Mouse (Mus musculus) heart, embryonic 12.5 days (tissue): ENCODE measurements at regions not wholly inside any gene's neighbourhood (a gene's known extent, or its start where the extent isn't known, plus 50 kb on each side); places are given as distances from the start of the nearest gene placed in this dataset.

Source experiments
- ATAC-seq: fragments of 200-750 bp; cut with Nextera tagmentation; 2 replicates; pipeline ENCODE4 v1.8.0; 2017; ENCODE audit warnings: moderate TSS enrichment, moderate library complexity; ENCODE audit not compliant: insufficient number of reproducible peaks, low FRiP score
- H3K27ac ChIP-seq: fragments of 300-500 bp; sonication (generic); 2 replicates; pipeline ENCODE4 v1.5.1; 2016; ENCODE audit warnings: mild to moderate bottlenecking, moderate library complexity; ENCODE audit not compliant: poor library complexity, severe bottlenecking
- H3K27me3 ChIP-seq: fragments of 300-500 bp; sonication (generic); replicated peaks from 2 replicates; pipeline ENCODE4 v1.6.1; 2016; ENCODE audit warnings: mild to moderate bottlenecking, moderate library complexity
- H3K36me3 ChIP-seq: fragments of 300-500 bp; sonication (generic); 2 replicates; pipeline ENCODE4 v1.6.1; 2016; ENCODE audit warnings: mild to moderate bottlenecking, moderate library complexity
- H3K4me1 ChIP-seq: fragments of 300-500 bp; sonication (generic); replicated peaks from 2 replicates; pipeline ENCODE4 v1.6.1; 2016; ENCODE audit warnings: mild to moderate bottlenecking
- H3K4me2 ChIP-seq: fragments of 300-500 bp; sonication (generic); 2 replicates; pipeline ENCODE4 v1.6.1; 2016; ENCODE audit warnings: mild to moderate bottlenecking, moderate library complexity
- H3K4me3 ChIP-seq: fragments of 300-500 bp; sonication (generic); 2 replicates; pipeline ENCODE4 v1.5.1; 2016; ENCODE audit warnings: mild to moderate bottlenecking
- H3K9ac ChIP-seq: fragments of 300-500 bp; sonication (generic); 2 replicates; pipeline ENCODE4 v1.6.1; 2016; ENCODE audit warnings: mild to moderate bottlenecking, moderate library complexity
- H3K9me3 ChIP-seq: fragments of 300-500 bp; sonication (generic); replicated peaks from 2 replicates; pipeline ENCODE4 v1.6.1; 2016; ENCODE audit warnings: mild to moderate bottlenecking, moderate library complexity
- whole genome bisulfite sequencing: fragments of 180-500 bp; shearing (Covaris S2); methylation state at CpG from one replicate; pipeline ENCODE4 v1.1.7; 2016; 5-methylcytosine and 5-hydroxymethylcytosine counted together

DNA sequence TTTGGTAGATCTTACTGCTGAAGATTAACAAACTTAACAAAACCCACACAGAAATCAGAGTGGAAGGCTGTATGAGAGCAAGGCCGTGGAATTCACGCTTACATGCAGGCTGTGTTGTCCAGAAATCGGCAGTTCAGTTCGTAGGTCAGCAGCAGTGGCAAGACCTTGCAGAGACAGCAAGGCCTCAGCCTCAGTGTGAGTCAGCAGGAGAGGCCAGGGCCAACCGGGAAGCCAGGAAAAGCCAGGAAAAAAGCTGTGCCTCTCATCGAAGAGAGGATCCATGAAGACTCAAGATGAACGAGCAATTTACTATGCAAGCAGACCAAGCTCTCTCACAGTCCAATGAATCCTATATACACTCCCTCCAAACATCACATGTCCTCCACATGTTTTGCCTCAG lies 103.4 kb upstream of the 1700021F07Rik start:
- Histone ChIP-seq H3K27me3 (peaks cover 3% of the 10 kb centered on the region; the same call in 1 of the 2 replicates), H3K36me3 (no peaks in the 10 kb centered on the region), H3K4me3 (no peak overlapping the region), H3K9me3 (no peaks in the 10 kb centered on the region), H3K4me1 (0 out of 2 replicates have a peak, but pooled peaks cover 7% of the 10 kb centered on the region), H3K27ac (no peak overlapping the region), H3K4me2 (no peak overlapping the region), H3K9ac (no peak overlapping the region)
- no peak for ATAC-seq
- WGBS, result 80% methylated on average over 7 of the region's 7 CpGs

GRCm38 (mm10) chr2:173419972-173420391 lies 102.4 kb upstream of the 1700021F07Rik start:
- 0 out of 2 replicates have a peak overlapping the region, but pooled peaks have one; percentile 18 for H3K27ac ChIP-seq
- H3K4me1 ChIP-seq, result 0 out of 2 replicates have a peak, but pooled peaks cover 7% of the 10 kb centered on the region
- H3K9me3 ChIP-seq, result no peaks in the 10 kb centered on the region
- no peak overlapping the region for H3K4me3 ChIP-seq
- H3K36me3 ChIP-seq, result no peaks in the 10 kb centered on the region
- H3K27me3 ChIP-seq, result 0 out of 2 replicates have a peak, but pooled peaks cover 3% of the 10 kb centered on the region
- WGBS, result 63% methylated on average over 10 of the region's 10 CpGs
- no peak for ATAC-seq
- H3K9ac ChIP-seq, result no peak overlapping the region
- H3K4me2 ChIP-seq, result no peak overlapping the region

DNA sequence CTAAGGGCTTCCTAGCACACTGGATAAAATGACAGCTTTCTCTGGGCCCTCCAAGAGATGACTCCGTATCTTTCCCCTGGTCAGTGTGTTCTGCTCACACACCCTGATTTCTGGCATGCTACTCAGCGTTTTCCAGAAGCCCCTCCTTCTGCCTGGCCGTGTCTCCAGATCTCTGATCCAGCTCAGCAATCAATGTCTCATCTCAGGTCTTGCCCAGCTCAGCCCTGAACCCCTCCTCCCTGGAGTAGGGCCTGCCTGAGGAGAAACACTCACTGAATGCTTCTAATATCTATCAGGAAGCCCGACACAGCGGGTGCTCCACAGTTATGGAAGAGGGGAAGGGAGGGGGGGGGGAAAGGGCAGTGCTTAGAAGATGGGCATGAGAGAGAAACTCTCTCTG lies 101.9 kb upstream of the 1700021F07Rik start:
- Histone ChIP-seq H3K4me3 (no peak overlapping the region), H3K27ac (0 out of 2 replicates have a peak overlapping the region, but pooled peaks have one; percentile 18)

DNA sequence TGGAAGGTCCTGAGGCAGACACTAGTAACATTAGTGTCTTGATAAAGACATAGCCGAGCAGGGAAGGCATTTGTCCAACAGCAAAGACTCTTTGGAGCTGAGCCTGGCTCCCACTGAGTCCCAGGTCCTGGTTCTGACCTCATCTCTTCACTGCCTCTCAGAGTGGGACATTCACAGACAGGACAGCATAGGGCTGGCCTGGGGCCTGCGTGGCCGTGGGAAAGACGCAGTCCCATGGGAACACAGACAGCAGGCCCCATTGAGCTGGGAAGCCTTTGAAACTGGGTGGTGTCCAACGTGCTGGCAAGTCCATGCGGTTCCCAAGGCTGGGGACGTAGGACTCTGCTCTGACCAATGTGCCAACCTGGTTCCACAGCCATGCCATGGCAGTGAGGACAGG lies 97.5 kb upstream of the 1700021F07Rik start:
- WGBS, result 87% methylated on average over 7 of the region's 7 CpGs
- Histone ChIP-seq H3K27me3 (no peaks in the 10 kb centered on the region; the same call in 1 of the 2 replicates), H3K4me3 (no peak overlapping the region), H3K4me2 (no peak overlapping the region), H3K9me3 (no peaks in the 10 kb centered on the region), H3K36me3 (no peaks in the 10 kb centered on the region), H3K9ac (no peak overlapping the region), H3K4me1 (peaks cover 16% of the 10 kb centered on the region; the same call in 1 of the 2 replicates), H3K27ac (no peak overlapping the region)
- no peak for ATAC-seq

More for the DNA sequence above, 101.9 kb upstream of the 1700021F07Rik start:
- Histone ChIP-seq H3K36me3 (no peaks in the 10 kb centered on the region), H3K4me1 (0 out of 2 replicates have a peak, but pooled peaks cover 7% of the 10 kb centered on the region), H3K9ac (no peak overlapping the region), H3K9me3 (no peaks in the 10 kb centered on the region), H3K27me3 (0 out of 2 replicates have a peak, but pooled peaks cover 3% of the 10 kb centered on the region), H3K4me2 (no peak overlapping the region)
- no peak for ATAC-seq
- 50% methylated on average over 5 of the region's 5 CpGs for WGBS

DNA sequence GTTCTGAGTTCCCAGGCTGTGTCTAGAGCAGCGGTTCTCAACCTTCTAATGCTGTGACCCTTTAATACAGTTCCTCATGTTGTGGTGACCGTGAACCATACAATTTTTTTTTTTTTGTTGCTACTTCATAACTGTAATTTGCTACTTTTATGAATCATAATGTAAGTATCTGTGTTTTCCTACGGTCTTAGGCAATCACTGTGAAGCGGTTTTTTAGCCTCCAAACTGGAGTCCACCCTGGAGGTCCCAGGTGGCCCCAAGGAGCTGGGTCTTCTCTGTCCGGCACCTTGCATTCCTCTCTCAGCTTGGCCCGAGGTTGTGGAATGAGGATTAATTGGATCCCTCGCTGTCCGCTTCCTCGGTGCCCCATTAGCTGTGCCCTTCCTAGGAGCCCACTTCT lies 96.6 kb upstream of the 1700021F07Rik start:
- no peak for ATAC-seq
- Histone ChIP-seq H3K4me2 (no peak overlapping the region), H3K4me3 (no peak overlapping the region), H3K27me3 (no peaks in the 10 kb centered on the region; the same call in 1 of the 2 replicates), H3K36me3 (no peaks in the 10 kb centered on the region), H3K9ac (no peak overlapping the region), H3K27ac (no peak overlapping the region), H3K4me1 (peaks cover 9% of the 10 kb centered on the region; the same call in 1 of the 2 replicates), H3K9me3 (peaks cover 5% of the 10 kb centered on the region; the same call in 1 of the 2 replicates)
- WGBS, result 82% methylated on average over 9 of the region's 9 CpGs

DNA sequence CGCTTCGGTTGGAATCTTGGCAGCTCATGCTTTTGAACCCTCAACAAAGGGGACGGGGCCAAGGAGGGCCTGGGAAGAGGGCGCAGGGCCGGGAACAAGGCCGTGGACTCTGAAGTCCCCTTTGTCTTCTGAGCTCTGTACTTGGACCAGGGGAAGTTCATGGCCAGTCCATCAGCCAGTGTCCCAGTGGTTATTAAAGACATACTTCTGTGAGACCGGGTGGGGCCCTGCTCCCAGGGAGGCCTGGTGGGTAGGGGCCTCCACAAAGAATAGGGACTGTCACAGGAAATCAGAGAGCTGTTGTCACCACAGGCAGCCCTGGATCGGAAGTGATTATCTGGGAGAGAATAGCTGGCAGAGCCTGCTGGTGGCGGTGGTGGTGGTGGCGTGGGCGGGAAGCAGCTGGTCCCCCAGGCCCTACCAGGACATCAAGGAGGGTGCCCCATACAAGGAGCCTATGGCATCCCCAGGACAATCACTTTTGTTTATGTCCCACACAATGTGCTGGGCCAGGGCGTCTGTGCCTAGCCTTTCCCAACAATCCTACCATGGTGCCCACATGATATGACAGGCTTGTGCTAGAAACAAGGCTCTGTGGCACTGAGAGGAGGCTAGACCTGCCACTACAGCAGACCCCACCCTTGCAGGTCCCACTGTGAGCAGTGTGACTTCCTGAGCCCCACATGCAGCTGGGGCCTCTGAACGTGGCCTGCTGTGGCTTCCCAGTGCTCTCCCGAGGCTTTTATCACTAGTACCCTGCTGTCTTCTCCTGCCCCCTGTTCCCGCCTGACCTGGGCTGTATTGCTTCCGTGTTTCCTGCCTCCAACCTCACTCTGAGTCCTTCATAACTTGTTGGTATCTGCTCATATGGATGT lies 96.0 kb upstream of the 1700021F07Rik start:
- Histone ChIP-seq H3K27ac (no peak overlapping the region), H3K4me2 (no peak overlapping the region), H3K4me3 (no peak overlapping the region), H3K36me3 (no peaks in the 10 kb centered on the region), H3K4me1 (peaks cover 9% of the 10 kb centered on the region; the same call in 1 of the 2 replicates), H3K9ac (no peak overlapping the region), H3K9me3 (peaks cover 5% of the 10 kb centered on the region; the same call in 1 of the 2 replicates), H3K27me3 (no peaks in the 10 kb centered on the region; the same call in 1 of the 2 replicates)
- WGBS, result 56% methylated on average over 16 of the region's 16 CpGs
- ATAC-seq, result peak; percentile 29; the same call in 1 of the 2 replicates

- Histone ChIP-seq H3K27ac (no peak overlapping the region), H3K36me3 (no peaks in the 10 kb centered on the region), H3K4me3 (no peak overlapping the region), H3K9me3 (peaks cover 5% of the 10 kb centered on the region; the same call in 1 of the 2 replicates), H3K4me2 (no peak overlapping the region), H3K27me3 (no peaks in the 10 kb centered on the region; the same call in 1 of the 2 replicates), H3K9ac (no peak overlapping the region), H3K4me1 (peaks cover 9% of the 10 kb centered on the region; the same call in 1 of the 2 replicates)
- 78% methylated on average over 10 of the region's 10 CpGs for WGBS
- no peak; the same call in 1 of the 2 replicates for ATAC-seq
Observed at GRCm38 (mm10) chr2:173427888-173428450, 94.4 kb upstream of the 1700021F07Rik start.

DNA sequence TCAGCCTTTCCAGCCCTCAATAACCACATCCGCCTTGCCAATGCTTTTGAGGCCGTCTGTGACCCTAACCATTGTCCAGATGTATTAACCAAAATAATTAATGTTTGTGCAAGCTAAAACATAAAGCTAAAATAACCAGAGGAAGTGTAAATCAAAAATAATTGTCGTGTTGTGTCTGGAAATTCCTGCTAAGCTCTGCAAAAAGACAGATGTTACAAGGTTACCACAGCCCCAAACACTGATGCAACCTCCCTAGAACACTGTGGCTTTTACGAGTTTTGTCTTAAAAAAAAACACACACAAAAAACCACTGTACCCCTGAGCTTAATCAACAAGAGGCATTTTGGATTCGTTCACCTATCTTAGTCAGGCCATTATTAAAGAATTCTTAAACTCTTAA lies 90.5 kb upstream of the 1700021F07Rik start:
- no peaks in the 10 kb centered on the region for H3K4me1 ChIP-seq
- H3K9me3 ChIP-seq, result peaks cover 5% of the 10 kb centered on the region; the same call in 1 of the 2 replicates
- WGBS, result 73% methylated on average over 5 of the region's 5 CpGs
- H3K27ac ChIP-seq, result no peak overlapping the region
- no peak overlapping the region for H3K4me2 ChIP-seq
- no peaks in the 10 kb centered on the region; the same call in 1 of the 2 replicates for H3K27me3 ChIP-seq
- no peaks in the 10 kb centered on the region for H3K36me3 ChIP-seq
- no peak overlapping the region for H3K4me3 ChIP-seq
- no peak overlapping the region for H3K9ac ChIP-seq
- ATAC-seq, result no peak

DNA sequence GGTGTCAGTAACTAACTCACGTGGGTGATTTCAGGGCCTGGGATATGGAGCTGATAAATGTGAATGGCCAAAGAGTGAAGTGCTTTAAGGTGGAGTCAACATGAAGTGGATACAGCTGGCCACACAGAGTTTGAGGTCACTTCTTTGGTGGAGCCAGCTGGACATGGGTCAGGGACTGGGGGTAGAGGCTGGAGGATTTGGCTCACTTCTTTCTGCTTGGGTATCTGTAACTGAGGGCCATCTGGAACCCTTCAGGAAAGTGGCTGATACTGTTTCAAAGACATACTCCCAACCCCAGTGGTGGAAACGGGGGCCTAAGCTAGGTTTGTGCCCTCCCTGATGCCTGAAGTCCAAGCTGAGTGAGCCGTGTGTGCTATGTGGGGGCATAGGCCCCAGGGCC lies 90.1 kb upstream of the 1700021F07Rik start:
- Histone ChIP-seq H3K4me3 (no peak overlapping the region), H3K36me3 (no peaks in the 10 kb centered on the region), H3K9ac (no peak overlapping the region), H3K9me3 (peaks cover 5% of the 10 kb centered on the region; the same call in 1 of the 2 replicates), H3K27ac (no peak overlapping the region), H3K27me3 (no peaks in the 10 kb centered on the region; the same call in 1 of the 2 replicates), H3K4me1 (no peaks in the 10 kb centered on the region), H3K4me2 (no peak overlapping the region)
- WGBS, result 42% methylated on average over 3 of the region's 3 CpGs
- no peak for ATAC-seq

GRCm38 (mm10) chr2:173432886-173433624 lies 89.3 kb upstream of the 1700021F07Rik start:
- no peaks in the 10 kb centered on the region for H3K36me3 ChIP-seq
- no peak overlapping the region for H3K4me2 ChIP-seq
- H3K4me1 ChIP-seq, result no peaks in the 10 kb centered on the region
- ATAC-seq, result no peak
- WGBS, result 78% methylated on average over 9 of the region's 9 CpGs
- H3K9ac ChIP-seq, result no peak overlapping the region
- no peak overlapping the region for H3K4me3 ChIP-seq
- no peak overlapping the region for H3K27ac ChIP-seq
- peaks cover 11% of the 10 kb centered on the region; the same call in 1 of the 2 replicates for H3K9me3 ChIP-seq
- H3K27me3 ChIP-seq, result no peaks in the 10 kb centered on the region
